Mouse (Mus musculus) bone marrow, adult 2 months (tissue): ENCODE measurements around the gene Timm10.

Experiments used
- CTCF ChIP-seq: fragments of 200-500 bp; IDR thresholded peaks from 2 replicates; pipeline ENCODE4 v1.5.1; 2011; ENCODE audit warnings: low read length, control low read depth; ENCODE audit not compliant: control insufficient read depth, insufficient read depth
- POLR2A ChIP-seq: fragments of 200-500 bp; IDR thresholded peaks from 2 replicates; pipeline ENCODE4 v1.6.1; 2011; ENCODE audit warnings: low read depth, mild to moderate bottlenecking, control low read depth, low read length, borderline replicate concordance; ENCODE audit not compliant: control insufficient read depth

GRCm38 (mm10) chr2:84850407-84851129 is 23.8 kb downstream of the Timm10 start:
- TF ChIP-seq POLR2A = no peak
- no peak for TF ChIP-seq CTCF
